Mouse (Mus musculus) left cerebral cortex, postnatal 25 days (tissue): Measurements from ENCODE around the gene Xkrx. TPM values are rescaled to one million over a fixed set of nuclear protein-coding genes. Genes with fewer than 3 reads are reported as not detected.

ENCODE experiments used
- total RNA-seq, 2 experiments: library from RNA; stranded (reverse); gene quantifications; 2 replicates each; pipeline ENCODE4 v1.2.3; 2021

Gene Xkrx
- total RNA-seq, 2 experiments from 2014 or later: 1.1 to 1.5 TPM

Other genes starting within 250 kb of the Xkrx start
- under 1 TPM; 0.43 to 0.48 TPM for gene Sytl4, start 180.3 kb downstream of the Xkrx start, total RNA-seq
- 100 to 1,000 TPM; 121 to 131 TPM for gene Cstf2, start 102.9 kb downstream of the Xkrx start, total RNA-seq
- not detected for gene Arl13a, start 25.4 kb upstream of the Xkrx start, total RNA-seq
- under 1 TPM in 1 of 2 experiments, not detected in 1; 0.44 TPM for gene Nox1, start 59.9 kb upstream of the Xkrx start, total RNA-seq
- gene Trmt2b, start 114.9 kb upstream of the Xkrx start, total RNA-seq: 1 to 10 TPM; 8.7 to 8.8 TPM
- 10 to 100 TPM; 67.7 to 70.6 TPM for gene Tmem35a, start 133.1 kb upstream of the Xkrx start, total RNA-seq
- under 1 TPM; 0.37 to 0.57 TPM for gene Cenpi, start 146.0 kb upstream of the Xkrx start, total RNA-seq
- gene Drp2, start 242.5 kb upstream of the Xkrx start, total RNA-seq: 10 to 100 TPM; 56.3 to 61.7 TPM